Mouse (Mus musculus) testis, adult 2 months (tissue): ENCODE results near the gene Tns4.

Experiments used
- CTCF ChIP-seq: fragments of 200-500 bp; IDR thresholded peaks from 2 replicates; pipeline ENCODE4 v1.5.1; 2012; ENCODE audit warnings: low read depth, mild to moderate bottlenecking, inconsistent platforms, low read length, moderate library complexity; ENCODE audit not compliant: control insufficient read depth, insufficient read depth, insufficient replicate concordance
- POLR2A ChIP-seq: fragments of 200-500 bp; IDR thresholded peaks from 2 replicates; pipeline ENCODE4 v1.6.1; 2012; ENCODE audit warnings: low read depth, mild to moderate bottlenecking, inconsistent platforms, low read length, moderate library complexity; ENCODE audit not compliant: control insufficient read depth

- no peak for TF ChIP-seq CTCF
- TF ChIP-seq POLR2A = no peak
Observed at GRCm38 (mm10) chr11:99136961-99137360, 47.9 kb upstream of the Tns4 start.
